Mouse (Mus musculus) large intestine, adult 2 months (tissue): ENCODE measurements around the gene Kif1c. TPM values are rescaled to one million over a fixed set of nuclear protein-coding genes. Genes with fewer than 3 reads are reported as not detected.

Experiments used
- DNase-seq: peaks from one replicate; pipeline ENCODE4 v3.0.0-alpha.2; 2012; ENCODE audit warnings: low read depth, low spot score
- WGBS: fragments of 180-500 bp; shearing (Covaris S2); methylation state at CpG from one replicate; pipeline ENCODE4 v1.1.7; 2018; 5-methylcytosine and 5-hydroxymethylcytosine counted together
- polyA plus RNA-seq: library from polyadenylated mRNA; depleted of rRNA; stranded (reverse); fragments of >200 nt; gene quantifications from 2 replicates; pipeline ENCODE4 v1.2.3, GENCODE M21; 2012; rRNA removed

The Kif1c gene
- polyA plus RNA-seq = 62.0 and 74.5 TPM in 2 replicates

DNA sequence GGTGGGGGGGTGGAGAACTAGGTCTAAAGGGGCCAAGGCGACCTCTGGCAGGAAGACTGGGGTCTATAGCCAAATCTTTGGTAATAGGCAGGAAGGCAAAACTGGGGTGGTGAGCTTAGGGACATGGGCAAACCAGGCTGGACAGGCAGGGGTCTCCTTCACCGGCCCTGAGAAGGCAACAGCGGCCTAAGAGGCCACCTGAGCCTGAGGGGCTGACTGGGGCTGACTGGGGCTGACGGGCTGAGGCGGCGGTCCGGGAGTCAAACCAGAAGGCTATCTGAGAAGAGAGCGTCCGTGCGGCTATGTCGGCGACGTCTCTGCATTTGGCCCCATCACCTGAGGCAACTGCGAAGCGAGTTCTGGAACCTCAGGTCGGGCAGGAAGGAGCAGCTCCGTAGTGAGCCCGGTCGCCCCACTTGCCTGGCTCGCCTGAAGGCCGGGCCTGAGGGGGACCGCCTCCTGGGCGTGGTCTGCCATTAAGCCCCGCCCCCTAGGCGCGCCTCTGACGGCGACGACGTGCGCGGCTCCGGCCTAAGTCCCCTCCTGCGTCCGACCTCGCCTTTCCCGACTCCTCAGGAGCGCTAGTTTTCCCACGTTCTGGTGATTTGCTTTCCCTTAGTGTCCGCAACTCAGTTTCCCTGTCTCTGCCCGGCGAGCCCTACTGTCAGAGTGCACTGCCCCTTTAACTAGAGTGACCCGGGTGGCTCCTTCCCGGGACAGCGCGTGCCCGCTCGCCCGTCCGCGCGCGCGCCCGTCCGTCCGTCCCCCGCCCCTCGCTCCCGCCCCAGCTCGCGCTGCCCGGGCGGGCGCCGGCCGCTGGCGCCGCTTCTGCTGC lies at the start of gene Kif1c, which contains the start of gene Inca1:
Gene Kif1c, plus strand, starts transcription at position 827 of the 835 bp plus-strand sequence.
Gene Inca1, minus strand, starts transcription at position 434 of the 835 bp plus-strand sequence.
- WGBS = 1% methylated on average over 69 of the region's 69 CpGs
- DNase-seq = no peak

DNA sequence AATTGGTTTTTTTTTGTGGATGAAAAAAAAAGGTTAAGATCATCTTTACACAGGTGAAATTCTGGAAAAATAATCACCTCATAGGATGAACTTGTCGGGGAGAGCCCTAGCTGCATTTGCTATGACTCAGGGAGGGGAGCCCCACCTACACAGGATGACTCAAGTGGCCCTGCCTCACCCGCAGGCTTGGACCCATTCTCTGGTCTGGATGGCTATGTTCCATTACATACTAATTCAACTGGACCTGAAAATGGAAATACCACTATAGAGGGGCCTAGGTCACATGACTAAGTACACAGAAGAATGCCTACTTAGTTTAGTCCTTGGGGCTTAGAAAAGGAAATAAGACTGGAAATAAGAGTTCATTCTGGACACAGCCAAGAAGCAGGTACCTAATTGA lies 49.0 kb upstream of the Kif1c start:
- WGBS = 4% methylated on average over 2 of the region's 2 CpGs
- no peak for DNase-seq

DNA sequence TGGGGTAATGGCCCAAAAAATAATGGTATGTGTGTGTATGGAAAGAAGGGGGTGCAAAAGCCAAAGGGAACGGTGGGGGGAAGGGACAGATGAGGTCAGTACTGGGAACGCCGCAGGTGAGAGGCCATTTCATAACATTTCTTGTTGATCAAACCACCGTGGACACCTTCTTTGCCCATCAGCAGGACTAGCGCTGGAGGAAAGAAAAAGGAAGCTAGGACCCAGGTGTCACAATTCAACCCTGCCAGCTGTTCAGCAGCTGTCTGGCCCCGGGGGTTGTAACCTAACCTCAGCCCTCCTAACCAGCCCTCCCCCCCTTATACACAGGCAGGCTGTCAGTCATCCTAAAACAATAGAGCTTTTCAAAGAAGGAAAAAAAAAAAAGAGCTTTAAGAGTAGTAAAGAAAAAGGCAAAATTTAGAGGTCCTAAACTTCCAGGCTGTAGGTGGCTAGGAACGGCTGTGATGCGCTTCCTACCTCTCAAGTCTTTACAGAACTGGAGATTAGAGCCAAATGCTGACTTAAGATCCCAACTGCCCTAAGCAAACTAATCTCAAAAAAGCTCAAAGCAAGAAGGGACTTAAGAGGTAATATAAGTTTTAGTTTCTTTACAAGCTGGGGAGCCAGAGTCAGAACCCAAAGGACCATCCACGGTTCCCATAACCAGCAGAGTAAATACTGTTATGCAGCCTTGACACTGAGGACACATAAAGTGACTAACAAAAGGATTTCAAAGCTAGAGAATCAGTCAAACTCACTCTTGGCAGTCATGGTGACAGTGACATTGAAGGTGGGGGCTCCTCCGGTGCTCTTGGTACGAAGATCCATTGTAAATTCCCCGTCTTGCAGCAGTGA lies 48.1 kb upstream of the Kif1c start:
- no peak for DNase-seq
- WGBS = 16% methylated on average over 12 of the region's 12 CpGs

DNA sequence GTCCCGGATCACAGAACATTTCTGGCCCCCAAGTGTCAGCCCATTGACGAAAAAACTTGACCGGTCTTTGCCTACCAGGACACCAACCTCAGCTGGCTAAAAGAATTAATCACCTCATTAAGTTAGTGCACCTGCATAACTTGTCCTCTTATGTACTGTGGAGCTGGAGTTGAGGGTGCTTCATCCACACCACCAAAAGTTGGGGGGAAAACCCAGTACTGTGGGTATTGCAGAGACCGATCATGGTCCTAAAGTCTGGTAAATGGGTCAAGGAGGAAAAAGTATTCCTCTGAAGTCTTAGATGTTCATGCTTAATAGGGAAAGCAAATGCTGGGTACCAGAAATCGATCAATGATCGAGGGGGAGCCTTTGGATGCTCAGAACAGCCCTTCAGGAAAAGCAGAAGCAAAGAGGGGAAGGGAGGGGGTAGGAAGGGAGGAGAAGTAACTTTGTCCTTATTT lies 47.4 kb upstream of the Kif1c start:
- WGBS = 7% methylated on average over 6 of the region's 6 CpGs
- DNase-seq = no peak

DNA sequence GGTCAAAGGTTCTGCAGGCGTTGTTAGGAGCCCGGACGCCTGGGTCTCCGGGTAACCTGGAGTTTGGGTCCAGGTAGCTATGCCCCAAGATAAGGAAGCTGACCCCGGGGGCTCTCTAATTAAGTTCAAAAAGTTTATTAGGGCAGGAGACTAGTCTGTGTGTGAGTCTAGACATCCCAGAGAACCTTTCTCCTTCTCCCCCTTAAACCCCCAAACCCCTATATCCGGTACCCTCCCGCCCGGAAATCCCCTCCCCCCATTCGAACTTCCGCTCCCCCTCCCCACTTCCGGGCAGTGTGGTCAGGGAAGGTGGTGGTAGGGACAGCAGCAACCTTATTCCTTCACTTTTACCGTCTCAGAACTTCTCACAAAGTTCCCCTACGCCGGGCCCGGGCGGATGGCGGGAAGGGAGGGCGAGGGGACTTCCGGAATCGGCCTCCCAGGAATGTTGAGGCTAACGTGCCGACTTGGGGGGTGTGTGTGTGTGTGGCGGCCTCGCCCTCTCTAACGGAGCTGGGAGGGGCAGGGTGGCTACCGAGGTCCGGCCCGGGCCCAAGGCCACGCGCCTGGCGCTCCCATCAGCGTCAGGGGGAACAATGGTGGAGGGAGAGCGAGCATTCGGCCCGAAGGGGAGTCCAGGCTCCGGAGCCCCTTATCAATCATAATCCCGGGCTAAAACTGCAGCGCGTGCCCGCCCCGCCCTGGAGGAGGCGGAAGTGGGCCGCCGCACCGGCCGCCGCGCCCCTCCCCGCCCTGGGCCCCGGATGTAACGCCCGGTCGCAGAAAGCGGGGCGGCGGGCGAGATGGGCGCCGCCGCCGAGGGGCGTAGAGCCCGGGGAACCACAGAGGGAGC lies 46.8 kb upstream of the Kif1c start:
- 1% methylated on average over 63 of the region's 63 CpGs for WGBS
- DNase-seq = no peak

DNA sequence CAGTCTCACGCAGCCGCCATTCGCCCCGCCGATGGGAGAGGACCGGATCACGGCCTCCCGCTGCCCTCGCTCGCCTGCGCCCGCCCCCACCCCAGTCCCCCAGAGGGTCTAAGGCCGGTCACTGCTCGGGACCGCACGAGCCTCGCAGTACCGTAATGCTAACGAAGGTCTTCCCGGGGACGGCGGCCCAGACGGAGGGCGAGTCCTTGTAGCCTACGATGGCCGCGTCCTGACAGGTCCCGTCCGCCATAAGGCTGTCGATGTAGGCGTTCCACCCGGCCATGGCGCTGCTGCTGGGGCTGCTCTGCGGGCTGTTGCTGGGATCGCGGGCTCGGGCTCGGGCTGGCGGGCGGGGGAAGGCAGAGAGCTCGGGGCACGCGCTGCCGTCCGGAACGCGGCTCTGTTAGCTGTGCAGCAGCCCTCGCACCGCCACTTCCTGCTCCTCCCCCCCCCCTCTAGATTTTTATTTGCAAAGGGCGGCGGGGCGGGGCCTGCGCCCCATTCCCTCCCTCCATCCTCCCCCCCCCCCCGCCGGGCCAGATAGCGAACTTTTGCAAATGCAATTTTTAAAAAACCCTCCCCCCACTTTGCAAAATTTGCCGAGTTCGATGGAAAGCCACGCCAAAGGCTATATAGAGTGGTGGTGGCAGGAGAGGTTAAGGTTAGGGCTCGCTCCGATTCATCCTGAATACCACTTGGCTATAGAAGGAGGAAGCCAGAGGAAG lies 46.0 kb upstream of the Kif1c start, which contains the start of gene Pfn1:
Gene Pfn1, minus strand, starts transcription at position 447 of the 725 bp plus-strand sequence.
- DNase-seq = no peak
- 1% methylated on average over 57 of the region's 61 CpGs for WGBS

DNA sequence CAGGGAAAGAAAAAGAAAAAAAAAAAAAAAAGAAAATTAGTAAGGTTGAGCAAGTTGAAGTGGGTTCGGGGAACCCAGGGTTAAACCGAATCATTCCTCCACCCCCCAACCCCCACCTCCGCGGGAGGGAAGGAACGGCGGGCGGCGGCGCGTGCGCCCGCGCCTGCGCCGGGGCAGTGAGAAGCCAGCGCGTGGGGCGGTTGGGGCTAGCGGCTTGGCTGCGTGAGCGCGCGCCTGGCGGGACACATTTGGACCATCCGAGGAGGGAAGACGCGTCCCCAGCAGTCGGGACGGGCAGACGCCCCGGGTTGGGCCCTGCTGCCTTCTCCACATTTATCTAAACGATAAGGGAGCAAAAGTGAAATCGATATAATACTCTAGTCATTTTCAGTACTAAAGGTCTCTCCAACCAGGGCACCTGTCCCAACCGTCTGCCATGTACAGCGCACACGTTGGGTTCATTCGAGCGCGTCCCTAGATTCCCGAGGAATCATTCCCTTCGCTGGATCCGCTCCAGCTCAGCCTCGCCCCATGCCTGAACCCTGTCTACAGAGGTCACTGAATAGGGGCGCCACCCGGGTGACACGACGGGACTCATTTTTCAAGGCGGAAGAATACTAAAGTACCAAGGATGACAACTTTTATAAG lies 45.3 kb upstream of the Kif1c start:
- under 1% methylated on average over 48 of the region's 48 CpGs for WGBS
- DNase-seq = no peak

DNA sequence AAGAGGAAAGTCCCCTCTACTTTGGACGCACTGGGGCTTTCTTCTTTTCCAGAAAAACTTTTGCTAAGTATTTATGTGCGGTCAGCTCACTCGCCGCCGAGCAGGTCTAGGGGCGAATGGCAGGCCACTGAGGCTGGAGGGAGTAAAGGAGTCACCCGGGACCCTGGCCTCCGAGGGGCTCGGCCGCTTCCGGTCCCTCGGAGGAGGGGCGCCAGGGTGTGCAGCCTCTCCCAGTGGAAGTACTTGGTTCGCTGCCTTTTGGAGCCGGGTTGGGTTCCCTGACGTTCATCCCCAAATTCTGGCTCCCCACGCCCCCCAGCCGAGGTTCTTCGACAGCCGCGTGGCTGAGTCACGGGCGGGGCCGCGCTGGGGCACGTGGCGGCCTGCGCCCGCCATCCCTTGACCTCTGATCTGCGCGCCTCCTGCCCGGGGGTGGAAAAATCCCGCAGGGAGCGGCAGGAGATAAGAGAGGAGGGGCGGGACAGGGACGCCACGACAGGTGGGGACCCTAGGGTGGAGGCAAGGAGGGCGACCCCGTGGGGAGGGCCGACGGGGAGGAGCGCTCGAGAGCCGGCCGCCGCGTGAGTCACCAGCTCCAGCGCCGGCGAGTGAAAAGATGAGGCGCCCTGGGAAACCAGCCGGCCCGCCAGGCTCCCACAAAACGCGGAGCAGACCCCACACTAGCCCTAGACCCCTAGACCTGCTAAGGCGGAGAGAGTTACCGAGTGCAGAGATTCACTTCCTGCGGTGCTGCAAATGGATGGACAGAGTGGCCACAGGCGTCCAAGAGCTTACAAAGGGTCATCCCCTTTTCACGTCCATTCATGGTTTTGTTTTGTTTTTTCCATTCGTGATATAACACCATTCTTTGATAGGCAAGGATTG lies 44.5 kb upstream of the Kif1c start:
- 1% methylated on average over 61 of the region's 61 CpGs for WGBS
- DNase-seq = no peak

DNA sequence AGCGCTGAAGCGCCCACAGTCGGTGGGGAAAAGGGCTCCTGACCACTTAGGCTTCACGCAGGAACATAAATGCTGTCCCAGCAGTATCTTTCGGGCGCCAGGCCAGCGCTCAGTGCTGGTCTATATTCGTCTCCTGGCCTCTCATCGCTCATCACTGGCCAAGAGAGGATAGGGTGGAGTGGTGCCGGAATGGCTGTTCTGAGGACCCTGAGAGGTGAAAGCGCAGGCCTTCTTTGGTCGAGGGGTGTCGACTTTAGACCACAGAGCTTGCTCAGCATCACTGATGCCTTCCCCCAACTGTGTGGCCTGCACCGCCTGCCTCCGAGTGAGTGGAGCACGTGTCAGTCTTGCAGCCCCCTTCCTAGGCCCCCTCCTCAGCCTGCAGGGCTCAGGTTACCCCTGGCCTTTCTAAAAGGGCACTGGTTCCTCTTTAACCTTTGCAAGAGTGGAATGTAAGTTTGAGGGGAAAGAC lies 43.9 kb upstream of the Kif1c start:
- no peak for DNase-seq
- WGBS = 20% methylated on average over 16 of the region's 16 CpGs

DNA sequence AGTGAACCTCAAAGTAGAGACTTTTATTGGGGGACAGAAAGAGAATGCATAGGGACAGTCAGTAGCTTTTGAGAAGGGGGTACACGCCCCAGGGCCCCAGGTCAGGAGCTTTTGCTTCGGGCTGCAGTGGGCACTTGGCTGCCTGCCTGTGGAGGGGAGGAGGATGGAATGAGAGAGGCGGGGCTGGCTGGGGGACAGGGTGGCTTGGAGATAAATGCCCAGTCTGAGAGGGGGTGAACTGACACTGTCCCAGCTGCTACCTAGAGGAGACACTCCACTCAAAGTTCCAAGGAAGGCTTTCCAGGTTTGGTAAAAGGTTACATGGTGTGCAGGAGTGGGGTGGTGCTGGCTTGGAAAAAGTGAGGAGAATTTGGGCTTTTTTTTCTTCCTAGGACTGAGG lies 43.4 kb upstream of the Kif1c start, which contains the start of gene Eno3:
Gene Eno3, plus strand, starts transcription at position 239 of the 400 bp plus-strand sequence.
- WGBS = 45% methylated on average over 3 of the region's 3 CpGs

DNA sequence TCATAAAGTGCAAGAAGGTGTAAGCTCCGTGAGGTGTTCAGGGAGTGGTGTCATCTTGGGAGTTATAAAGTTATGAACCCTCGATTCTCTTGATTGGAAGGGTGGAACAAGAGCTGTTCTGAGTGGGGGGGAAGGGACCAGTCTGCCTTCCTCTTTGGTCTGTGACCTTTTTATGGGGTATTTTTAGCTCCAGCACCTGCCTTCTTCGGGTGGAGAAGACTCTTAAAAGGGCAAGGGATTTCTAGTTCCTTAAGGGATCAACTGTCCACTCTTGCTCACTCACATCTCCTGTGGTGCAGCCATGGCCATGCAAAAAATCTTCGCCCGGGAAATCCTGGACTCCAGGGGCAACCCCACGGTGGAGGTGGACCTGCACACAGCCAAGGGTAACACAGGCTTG lies 42.8 kb upstream of the Kif1c start:
- no peak for DNase-seq
- WGBS = 37% methylated on average over 6 of the region's 6 CpGs

More for the DNA sequence above, 43.4 kb upstream of the Kif1c start, which contains the start of gene Eno3:
- DNase-seq = no peak

DNA sequence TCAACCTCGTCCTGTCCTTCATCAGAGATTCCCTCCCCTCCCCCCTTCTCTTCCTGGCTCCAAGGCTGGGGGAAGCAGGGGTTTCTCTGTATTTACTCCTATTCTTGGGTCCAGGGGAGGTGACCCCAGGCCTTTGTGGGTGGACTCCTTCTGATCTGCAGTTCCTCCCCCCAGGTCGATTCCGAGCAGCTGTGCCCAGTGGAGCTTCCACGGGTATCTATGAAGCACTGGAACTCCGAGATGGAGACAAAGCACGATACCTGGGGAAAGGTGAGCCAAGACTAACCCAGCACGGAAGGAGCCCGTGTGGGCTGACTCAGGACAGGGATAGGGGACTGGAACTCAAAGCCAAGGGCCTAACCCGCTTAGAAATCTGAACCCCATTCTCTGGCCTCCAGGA lies 42.4 kb upstream of the Kif1c start:
- DNase-seq = no peak
- WGBS = 78% methylated on average over 9 of the region's 9 CpGs

DNA sequence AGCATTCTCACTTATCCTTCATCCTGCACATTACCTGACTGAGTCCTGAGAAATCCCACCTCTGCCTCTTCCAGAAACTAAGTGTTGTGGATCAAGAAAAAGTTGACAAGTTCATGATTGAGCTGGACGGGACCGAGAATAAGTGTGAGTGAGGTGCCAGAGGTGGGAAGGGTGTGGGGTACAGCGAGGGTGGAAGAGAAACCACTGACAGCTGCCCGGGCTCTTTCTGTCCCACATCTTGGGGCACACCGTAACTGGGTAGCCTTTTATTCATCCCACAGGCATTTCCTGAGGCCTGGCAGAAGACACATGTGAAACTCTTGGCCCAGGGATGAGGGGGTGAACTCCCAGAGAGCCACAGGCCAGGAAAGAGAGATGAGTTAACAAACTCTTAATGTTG lies 41.8 kb upstream of the Kif1c start:
- WGBS = 89% methylated on average over 5 of the region's 5 CpGs
- DNase-seq = no peak

DNA sequence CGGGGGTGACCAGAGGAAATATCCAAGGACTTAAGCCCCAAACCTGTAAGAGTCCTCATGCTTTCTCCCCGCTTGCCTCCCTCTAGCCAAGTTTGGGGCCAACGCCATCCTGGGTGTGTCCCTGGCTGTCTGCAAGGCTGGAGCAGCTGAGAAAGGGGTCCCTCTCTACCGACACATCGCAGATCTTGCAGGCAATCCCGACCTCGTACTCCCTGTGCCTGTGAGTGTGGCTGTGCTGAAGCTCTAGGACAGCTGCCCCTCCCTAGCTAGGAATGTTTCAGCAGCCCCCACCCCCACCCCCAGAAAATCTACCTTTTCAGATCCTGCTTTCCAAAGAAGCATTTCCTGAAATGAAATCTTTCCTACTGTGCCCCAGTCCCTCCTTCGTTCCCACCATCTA lies 41.4 kb upstream of the Kif1c start:
- no peak for DNase-seq
- 75% methylated on average over 8 of the region's 8 CpGs for WGBS

DNA sequence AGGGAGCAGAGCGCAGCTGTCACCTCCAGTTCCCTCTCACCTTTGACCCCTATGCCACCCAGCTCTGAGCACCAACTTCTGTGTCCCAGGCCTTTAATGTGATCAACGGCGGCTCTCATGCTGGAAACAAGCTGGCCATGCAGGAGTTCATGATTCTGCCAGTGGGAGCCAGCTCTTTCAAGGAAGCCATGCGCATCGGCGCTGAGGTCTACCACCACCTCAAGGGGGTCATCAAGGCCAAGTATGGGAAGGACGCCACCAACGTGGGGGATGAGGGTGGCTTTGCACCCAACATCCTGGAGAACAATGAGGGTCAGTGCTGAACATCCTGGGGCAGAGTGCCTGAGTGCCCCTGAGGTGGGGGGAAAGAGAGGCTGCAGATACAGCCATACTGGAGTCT lies 39.8 kb upstream of the Kif1c start:
- 93% methylated on average over 8 of the region's 8 CpGs for whole genome bisulfite sequencing

DNA sequence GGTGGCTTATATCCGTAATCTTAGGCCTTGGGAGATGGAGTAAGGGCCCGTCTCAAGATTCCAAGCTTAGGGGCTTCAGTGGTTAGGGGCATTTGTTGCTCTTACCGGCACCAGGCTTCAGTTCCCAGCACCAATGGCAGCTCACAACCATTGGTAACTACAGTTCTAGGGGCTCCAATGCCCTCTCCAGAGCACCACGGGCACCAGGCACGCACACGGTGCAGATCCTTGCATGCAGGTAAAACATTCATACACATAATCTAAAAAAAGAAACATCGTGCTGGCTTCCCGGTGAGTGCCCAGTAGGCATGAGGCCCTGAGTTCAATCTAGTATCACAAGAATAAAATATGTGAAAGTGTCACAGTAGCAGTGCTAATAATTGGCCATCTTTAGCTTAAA lies 37.2 kb upstream of the Kif1c start:
- no peak for DNase-seq
- WGBS = 90% methylated on average over 8 of the region's 8 CpGs

More for the DNA sequence above, 39.8 kb upstream of the Kif1c start:
- DNase-seq = no peak

DNA sequence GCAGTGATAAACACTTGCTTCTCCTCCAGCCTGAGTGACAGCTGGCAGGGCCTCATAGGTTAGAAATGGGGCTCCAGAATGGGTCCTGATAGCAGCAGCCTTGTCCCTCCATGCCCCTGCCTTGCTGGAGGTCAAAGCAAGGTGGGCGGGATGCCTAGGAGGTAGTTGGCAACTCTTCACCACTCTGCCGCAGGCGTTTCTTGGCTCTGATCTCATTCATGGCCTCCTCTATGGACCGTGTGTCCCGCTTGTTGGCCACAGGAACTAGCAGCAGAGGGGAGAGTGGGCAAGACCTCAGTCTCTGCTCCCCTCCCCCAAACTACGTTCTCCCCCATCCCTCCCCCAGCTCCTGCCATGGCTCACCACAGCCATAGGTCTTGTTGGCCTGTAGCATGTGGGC lies 36.4 kb upstream of the Kif1c start:
- 89% methylated on average over 6 of the region's 6 CpGs for WGBS
- no peak for DNase-seq
